Mouse (Mus musculus): ENCODE measurements around the gene Gm10073.

DNA sequence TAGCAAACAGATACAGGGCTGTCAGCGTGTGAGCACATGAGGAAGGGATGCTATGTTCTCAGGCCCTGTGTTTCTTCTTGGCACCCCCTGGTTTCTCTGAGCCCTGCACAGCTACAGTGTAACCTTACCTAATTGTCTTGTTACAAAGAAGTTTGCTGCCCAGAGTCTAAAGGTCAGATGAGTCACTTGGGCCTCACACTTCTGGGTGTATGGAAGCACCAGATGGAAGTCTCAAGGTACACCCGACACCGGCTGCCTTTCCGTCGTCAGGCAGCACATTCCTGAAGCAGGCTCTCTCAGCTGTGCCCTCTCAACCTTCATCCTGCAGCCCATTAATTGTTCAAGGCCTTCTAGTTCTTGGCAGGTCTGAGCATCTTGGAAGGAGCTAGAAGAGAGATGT, 41.4 kb upstream of the Gm10073 start:
- TF ChIP-seq CTCF (conservative IDR thresholded peaks at IDR 0.05; ENCODE audit: insufficient read depth, insufficient read length, low read depth, low read length) = no peak
- no peak for TF ChIP-seq POLR2A (IDR thresholded peaks at IDR 0.05; ENCODE audit: low read depth, low read length)

All from kidney, adult 2 months (tissue).